Mouse (Mus musculus): ENCODE measurements around the gene Cdc42bpa. TPM values are rescaled to one million over a fixed set of nuclear protein-coding genes. Genes with fewer than 3 reads are reported as not detected.
"Not testable (repeated sequence)": the region's sequence is repeated elsewhere in the genome, so short reads cannot be mapped to it uniquely, and the experiment has no call there.

Cdc42bpa gene
- polyA plus RNA-seq, 1 experiment = 20.2 TPM

GRCm38 (mm10) chr1:180008057-180008456, 47.8 kb downstream of the Cdc42bpa start:
- DNase-seq = peak; percentile 61
- TF ChIP-seq CTCF (conservative IDR thresholded peaks at IDR 0.05; ENCODE audit: insufficient read depth, insufficient read length, low read depth, low read length) = 0 out of 2 replicates have a peak, but pooled peaks have one; percentile 13
- no peak for TF ChIP-seq POLR2A (IDR thresholded peaks at IDR 0.05; ENCODE audit: low read depth, low read length)
- H3K27ac ChIP-seq (ENCODE audit: insufficient read depth, low read depth, low read length) = no peak overlapping the region

GRCm38 (mm10) chr1:180013479-180013878, 53.2 kb downstream of the Cdc42bpa start:
- TF ChIP-seq POLR2A (IDR thresholded peaks at IDR 0.05; ENCODE audit: low read depth, low read length) = no peak
- no peak for TF ChIP-seq CTCF (conservative IDR thresholded peaks at IDR 0.05; ENCODE audit: insufficient read depth, insufficient read length, low read depth, low read length)
- no peaks in the 10 kb centered on the region for H3K4me1 ChIP-seq (ENCODE audit: control insufficient read depth, insufficient read depth, low read length)
- H3K36me3 ChIP-seq (ENCODE audit: control insufficient read depth, insufficient read depth, low read length) = no peaks in the 10 kb centered on the region
- 95% methylated on average over 4 of the region's 4 CpGs for WGBS
- no peaks in the 10 kb centered on the region for H3K27me3 ChIP-seq (replicated peaks; ENCODE audit: control insufficient read depth, insufficient read depth, low read length)
- no peak overlapping the region for H3K4me3 ChIP-seq (ENCODE audit: insufficient read depth, low read depth, low read length)
- no peak overlapping the region for H3K27ac ChIP-seq (ENCODE audit: insufficient read depth, low read depth, low read length)
- DNase-seq = no peak

More at GRCm38 (mm10) chr1:180008057-180008456, 47.8 kb downstream of the Cdc42bpa start:
- no peaks in the 10 kb centered on the region for H3K4me1 ChIP-seq (ENCODE audit: control insufficient read depth, insufficient read depth, low read length)
- no peak overlapping the region for H3K4me3 ChIP-seq (ENCODE audit: insufficient read depth, low read depth, low read length)
- no peaks in the 10 kb centered on the region for H3K27me3 ChIP-seq (replicated peaks; ENCODE audit: control insufficient read depth, insufficient read depth, low read length)
- H3K36me3 ChIP-seq (ENCODE audit: control insufficient read depth, insufficient read depth, low read length) = no peaks in the 10 kb centered on the region

GRCm38 (mm10) chr1:180018218-180018617, 57.9 kb downstream of the Cdc42bpa start:
- Histone ChIP-seq H3K27me3 (replicated peaks; ENCODE audit: control insufficient read depth, insufficient read depth, low read length) (no peaks in the 10 kb centered on the region), H3K27ac (ENCODE audit: insufficient read depth, low read depth, low read length) (no peak overlapping the region), H3K4me3 (ENCODE audit: insufficient read depth, low read depth, low read length) (no peak overlapping the region), H3K4me1 (ENCODE audit: control insufficient read depth, insufficient read depth, low read length) (peaks cover 5% of the 10 kb centered on the region; the same call in 1 of the 2 replicates), H3K36me3 (ENCODE audit: control insufficient read depth, insufficient read depth, low read length) (no peaks in the 10 kb centered on the region)
- 89% methylated on average over 2 of the region's 2 CpGs for WGBS
- TF ChIP-seq POLR2A (IDR thresholded peaks at IDR 0.05; ENCODE audit: low read depth, low read length) (no peak), CTCF (conservative IDR thresholded peaks at IDR 0.05; ENCODE audit: insufficient read depth, insufficient read length, low read depth, low read length) (no peak)
- no peak for DNase-seq

- 45% methylated on average over 11 of the region's 11 CpGs for WGBS
- Histone ChIP-seq H3K27me3 (replicated peaks; ENCODE audit: control insufficient read depth, insufficient read depth, low read length) (no peaks in the 10 kb centered on the region), H3K36me3 (ENCODE audit: control insufficient read depth, insufficient read depth, low read length) (no peaks in the 10 kb centered on the region), H3K27ac (ENCODE audit: insufficient read depth, low read depth, low read length) (no peak overlapping the region), H3K4me1 (ENCODE audit: control insufficient read depth, insufficient read depth, low read length) (peaks cover 11% of the 10 kb centered on the region; the same call in 1 of the 2 replicates), H3K4me3 (ENCODE audit: insufficient read depth, low read depth, low read length) (no peak overlapping the region)
- DNase-seq = peak; percentile 15
- TF ChIP-seq CTCF (conservative IDR thresholded peaks at IDR 0.05; ENCODE audit: insufficient read depth, insufficient read length, low read depth, low read length) (no peak), POLR2A (IDR thresholded peaks at IDR 0.05; ENCODE audit: low read depth, low read length) (no peak)
Observed at GRCm38 (mm10) chr1:180021463-180022296, 61.4 kb downstream of the Cdc42bpa start.

- H3K27me3 ChIP-seq (replicated peaks; ENCODE audit: control insufficient read depth, insufficient read depth, low read length) = no peaks in the 10 kb centered on the region
- WGBS = 74% methylated on average over 5 of the region's 5 CpGs
Observed at GRCm38 (mm10) chr1:180023512-180023911, 63.2 kb downstream of the Cdc42bpa start.

DNA sequence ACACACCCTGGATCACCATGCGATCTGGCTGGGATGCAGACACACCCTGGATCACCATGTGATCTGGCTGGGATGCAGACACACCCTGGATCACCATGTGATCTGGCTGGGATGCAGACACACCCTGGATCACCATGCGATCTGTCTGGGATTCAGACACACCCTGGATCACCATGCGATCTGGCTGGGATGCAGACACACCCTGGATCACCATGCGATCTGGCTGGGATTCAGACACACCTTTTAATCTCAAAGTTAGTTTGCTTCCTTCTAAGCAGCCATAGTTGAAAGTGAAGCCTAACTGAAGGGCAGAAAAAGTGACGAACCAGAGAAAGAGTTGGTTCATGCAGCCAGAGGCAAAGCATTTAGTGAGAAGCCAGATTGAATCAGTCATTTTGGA, 69.6 kb downstream of the Cdc42bpa start:
- H3K27ac ChIP-seq (ENCODE audit: insufficient read depth, low read depth, low read length); H3K36me3 ChIP-seq (ENCODE audit: control insufficient read depth, insufficient read depth, low read length); DNase-seq; H3K4me1 ChIP-seq (ENCODE audit: control insufficient read depth, insufficient read depth, low read length); H3K27me3 ChIP-seq (replicated peaks; ENCODE audit: control insufficient read depth, insufficient read depth, low read length); H3K4me3 ChIP-seq (ENCODE audit: insufficient read depth, low read depth, low read length): not testable (repeated sequence)
- WGBS = 92% methylated on average over 5 of the region's 5 CpGs

More at GRCm38 (mm10) chr1:180023512-180023911, 63.2 kb downstream of the Cdc42bpa start:
- Histone ChIP-seq H3K4me3 (ENCODE audit: insufficient read depth, low read depth, low read length) (no peak overlapping the region), H3K27ac (ENCODE audit: insufficient read depth, low read depth, low read length) (no peak overlapping the region), H3K36me3 (ENCODE audit: control insufficient read depth, insufficient read depth, low read length) (no peaks in the 10 kb centered on the region), H3K4me1 (ENCODE audit: control insufficient read depth, insufficient read depth, low read length) (peaks cover 11% of the 10 kb centered on the region; the same call in 1 of the 2 replicates)
- peak; percentile 32 for DNase-seq
- TF ChIP-seq POLR2A (IDR thresholded peaks at IDR 0.05; ENCODE audit: low read depth, low read length) (no peak), CTCF (conservative IDR thresholded peaks at IDR 0.05; ENCODE audit: insufficient read depth, insufficient read length, low read depth, low read length) (no peak)

DNA sequence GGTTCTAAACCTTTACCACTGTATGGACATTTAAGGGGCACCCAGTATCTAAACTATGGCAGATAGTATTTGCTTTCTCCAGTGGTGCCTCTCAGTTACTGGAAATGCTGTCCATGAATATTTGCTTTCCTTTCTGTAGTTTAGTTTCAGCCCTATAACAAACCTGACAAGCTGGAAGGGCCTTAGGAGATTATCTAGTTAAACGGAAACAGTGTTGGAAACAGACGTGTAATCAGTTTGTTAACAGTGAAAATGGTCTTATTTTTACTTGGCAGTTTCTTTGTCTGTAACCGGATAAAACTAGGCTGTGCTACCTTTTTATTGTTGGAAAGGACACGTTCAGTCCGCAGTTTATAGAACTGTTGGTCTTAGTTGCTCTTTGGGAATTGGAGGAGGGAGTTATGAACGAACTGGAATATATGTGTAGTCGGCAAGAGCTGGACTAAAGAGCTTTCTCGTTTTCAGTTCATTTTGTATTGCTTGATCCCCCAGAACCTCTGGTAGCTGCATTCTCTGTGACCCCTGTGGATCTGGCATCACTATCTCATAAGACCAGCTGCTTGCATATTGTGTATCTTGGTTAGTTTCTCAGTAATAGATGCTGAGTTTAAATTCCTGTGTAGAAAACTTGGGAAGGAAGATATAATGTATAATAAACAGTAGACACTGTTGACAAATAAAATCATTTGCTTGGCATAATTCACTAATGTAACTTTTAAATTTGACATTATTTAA, 70.5 kb downstream of the Cdc42bpa start:
- Histone ChIP-seq H3K4me3 (ENCODE audit: insufficient read depth, low read depth, low read length) (no peak overlapping the region), H3K27ac (ENCODE audit: insufficient read depth, low read depth, low read length) (no peak overlapping the region), H3K27me3 (replicated peaks; ENCODE audit: control insufficient read depth, insufficient read depth, low read length) (no peaks in the 10 kb centered on the region), H3K4me1 (ENCODE audit: control insufficient read depth, insufficient read depth, low read length) (no peaks in the 10 kb centered on the region), H3K36me3 (ENCODE audit: control insufficient read depth, insufficient read depth, low read length) (no peaks in the 10 kb centered on the region)
- 85% methylated on average over 8 of the region's 8 CpGs for WGBS
- no peak for DNase-seq
- TF ChIP-seq POLR2A (IDR thresholded peaks at IDR 0.05; ENCODE audit: low read depth, low read length) (no peak), CTCF (conservative IDR thresholded peaks at IDR 0.05; ENCODE audit: insufficient read depth, insufficient read length, low read depth, low read length) (no peak)

All from kidney, adult 2 months (tissue).